Mouse (Mus musculus) liver, embryonic 14.5 days (tissue): ENCODE results near the gene Kctd11.

Experiments used
- CTCF ChIP-seq: IDR thresholded peaks from 2 replicates; pipeline ENCODE4 v1.5.1; 2016; ENCODE audit warnings: antibody characterized with exemption, low read depth, control low read depth
- EP300 ChIP-seq: IDR thresholded peaks from 2 replicates; pipeline ENCODE4 v1.6.1; 2016; ENCODE audit warnings: antibody characterized with exemption, low read depth

DNA sequence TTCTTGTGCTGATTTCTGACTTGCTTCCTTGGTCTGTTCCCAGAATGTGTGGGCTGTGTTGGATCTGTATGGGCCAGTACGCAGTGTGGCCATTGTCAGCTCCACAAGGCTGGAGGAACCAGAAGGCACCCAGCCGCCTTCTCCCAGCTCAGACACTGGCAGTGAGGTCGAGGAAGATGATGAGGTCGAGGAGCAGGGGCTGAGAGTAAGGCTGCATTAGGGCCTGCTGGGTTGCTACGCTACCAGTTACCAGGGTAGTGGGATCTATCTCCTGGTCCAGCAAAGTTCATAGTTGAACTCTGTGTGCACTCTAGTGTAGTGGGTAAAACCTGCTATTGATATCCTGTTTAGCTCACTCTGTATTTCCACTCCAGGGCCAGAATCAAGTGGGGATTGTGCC lies 28.0 kb upstream of the Kctd11 start:
- TF ChIP-seq EP300, result no peak
- no peak for TF ChIP-seq CTCF
